In the genomic region with DNA sequence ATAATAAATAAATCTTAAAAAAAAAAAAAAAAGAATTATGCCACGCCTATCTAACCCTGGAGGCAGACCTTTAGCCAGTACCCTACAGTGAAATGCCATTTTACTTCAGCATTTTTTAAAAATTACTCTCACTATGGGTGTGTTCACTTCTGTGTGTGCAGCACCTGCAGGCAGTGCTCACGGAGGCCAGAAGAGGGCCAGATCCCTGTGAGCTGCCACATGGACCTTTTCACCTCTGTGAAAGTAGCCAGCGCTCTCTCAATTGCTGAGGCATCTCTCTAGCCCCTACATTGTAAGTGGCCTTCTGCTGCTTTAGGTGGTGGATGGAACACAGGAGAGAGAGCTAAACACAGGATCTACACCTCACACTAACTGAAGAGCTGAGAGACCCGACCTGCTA, we compare ENCODE assay signal across 31 mouse cellular contexts. TPM values are rescaled to one million over a fixed set of nuclear protein-coding genes. Genes with fewer than 3 reads are reported as not detected.
DNase-seq lines count a peak whose midpoint lies in the region; ATAC-seq and TF ChIP-seq lines count a peak whose summit lies in the region.
"Had no signal": no experiment of that assay in that cellular context is flagged by ENCODE, and none has a peak within 500 bp of the region (broad histone marks: within the 10 kb centered on the region; RNA-seq: fewer than 3 reads in every experiment).

No protein-coding gene starts in this region.

- TF ChIP-seq POLR2A in heart, adult 2 months (IDR thresholded peaks at IDR 0.05; ENCODE audit: insufficient read depth, low read depth, low read length), result no peak
- TF ChIP-seq POLR2A in MEL (IDR thresholded peaks at IDR 0.05; ENCODE audit: control insufficient read depth in 1 of 2, insufficient read depth in 1 of 2, low read depth in 1 of 2, low read length in 2 of 2, poor library complexity in 1 of 2), result no peak

- peak; percentile 39; the same call in 1 of the 2 replicates for ATAC-seq in megakaryocyte progenitor cell, adult 5-6 weeks (replicated peaks; ENCODE audit: poor library complexity)

- H3K9ac ChIP-seq in heart, adult 2 months (ENCODE audit: low read depth, low read length), result no peak overlapping the region
- H3K9ac ChIP-seq in MEL (ENCODE audit: control insufficient read depth, low read depth, low read length, poor library complexity, severe bottlenecking), result no peak overlapping the region
- H3K9ac ChIP-seq: embryonic facial prominence, embryonic 15.5 days; forebrain, embryonic 12.5 days; heart, embryonic 13.5 days; hindbrain, embryonic 15.5 days; kidney, embryonic 15.5 days; liver, embryonic 15.5 days; lung, embryonic 15.5 days; midbrain, embryonic 12.5 days had no signal

- no peaks in the 10 kb centered on the region for H3K4me1 ChIP-seq in heart, adult 2 months (ENCODE audit: control insufficient read depth, insufficient read depth, low read length)
- H3K4me1 ChIP-seq in MEL (ENCODE audit: control insufficient read depth in 1 of 2, insufficient read depth in 2 of 2, low read length in 2 of 2), result peaks cover 3 to 10% of the 10 kb centered on the region in 2 experiments; a peak in 3 of 4 replicates
- H3K4me1 ChIP-seq: embryonic facial prominence, embryonic 10.5 days; embryonic facial prominence, embryonic 15.5 days; forebrain, embryonic 12.5 days; heart, embryonic 13.5 days; hindbrain, embryonic 15.5 days; kidney, embryonic 15.5 days; lung, embryonic 15.5 days; midbrain, embryonic 12.5 days had no signal

- no peak overlapping the region for H3K4me3 ChIP-seq in heart, adult 2 months
- H3K4me3 ChIP-seq in MEL (ENCODE audit: control insufficient read depth in 1 of 2, insufficient read depth in 1 of 2, low read depth in 2 of 2, low read length in 2 of 2), result no peak overlapping the region
- H3K4me3 ChIP-seq: embryonic facial prominence, embryonic 10.5 days; embryonic facial prominence, embryonic 15.5 days; forebrain, embryonic 12.5 days; heart, embryonic 13.5 days; hindbrain, embryonic 15.5 days; kidney, embryonic 15.5 days; liver, embryonic 15.5 days; lung, embryonic 15.5 days; midbrain, embryonic 12.5 days had no signal

- TF ChIP-seq CTCF in heart, adult 2 months (IDR thresholded peaks at IDR 0.05), result 0 out of 2 replicates have a peak, but pooled peaks have one; percentile 4
- peak; percentile 4 to 18 (median 14); a peak in 1 of 6 replicates for TF ChIP-seq CTCF in MEL (IDR thresholded peaks at IDR 0.05 in 2 of 3, conservative IDR thresholded peaks at IDR 0.05 in 1 of 3; ENCODE audit: control insufficient read depth in 1 of 3, insufficient read depth in 1 of 3, low read depth in 2 of 3, low read length in 3 of 3, poor library complexity in 1 of 3, severe bottlenecking in 1 of 3)

- no peak overlapping the region for H3K27ac ChIP-seq in heart, adult 2 months
- H3K27ac ChIP-seq in MEL (ENCODE audit: control insufficient read depth, low read depth, low read length), result no peak overlapping the region
- H3K27ac ChIP-seq: embryonic facial prominence, embryonic 10.5 days; embryonic facial prominence, embryonic 15.5 days; forebrain, embryonic 12.5 days; heart, embryonic 13.5 days; hindbrain, embryonic 15.5 days; kidney, embryonic 15.5 days; liver, embryonic 15.5 days; lung, embryonic 15.5 days; midbrain, embryonic 12.5 days had no signal

- TF ChIP-seq RAD21 in MEL (IDR thresholded peaks at IDR 0.05; ENCODE audit: low read depth, low read length), result no peak

- no peak for TF ChIP-seq EP300 in heart, adult 2 months (IDR thresholded peaks at IDR 0.05; ENCODE audit: insufficient read depth, low read depth, low read length)
- TF ChIP-seq EP300 in MEL (IDR thresholded peaks at IDR 0.05; ENCODE audit: low read depth in 1 of 2, low read length in 2 of 2), result no peak

- no peaks in the 10 kb centered on the region for H3K79me2 ChIP-seq in heart, adult 2 months (replicated peaks; ENCODE audit: control insufficient read depth, insufficient read depth, low read length)
- H3K79me2 ChIP-seq in MEL (ENCODE audit: control insufficient read depth, insufficient read depth, low read length, poor library complexity), result peaks cover under 1% of the 10 kb centered on the region; the same call in 1 of the 2 replicates

- no peaks in the 10 kb centered on the region for H3K9me3 ChIP-seq in MEL (replicated peaks; ENCODE audit: insufficient read depth, low read length)
- H3K9me3 ChIP-seq: embryonic facial prominence, embryonic 10.5 days; embryonic facial prominence, embryonic 15.5 days; forebrain, embryonic 12.5 days; heart, embryonic 13.5 days; hindbrain, embryonic 15.5 days; kidney, embryonic 15.5 days; liver, embryonic 15.5 days; lung, embryonic 15.5 days; midbrain, embryonic 12.5 days had no signal

- peaks cover 3% of the 10 kb centered on the region; the same call in 1 of the 2 replicates for H3K36me3 ChIP-seq in heart, adult 2 months (ENCODE audit: control insufficient read depth, insufficient read depth, low read length)
- H3K36me3 ChIP-seq in MEL (ENCODE audit: control insufficient read depth in 1 of 2, insufficient read depth in 2 of 2, low read length in 2 of 2), result peaks cover 15 to 54% of the 10 kb centered on the region in 2 experiments

- intact Hi-C loops in heart, adult 2 months (cut with DNase I), result no loop called here

- H3K27me3 ChIP-seq in heart, adult 2 months (ENCODE audit: control insufficient read depth, insufficient read depth, low read length), result no peaks in the 10 kb centered on the region
- no peaks in the 10 kb centered on the region for H3K27me3 ChIP-seq in MEL (ENCODE audit: control insufficient read depth in 1 of 2, insufficient read depth in 2 of 2, low read length in 2 of 2)
- H3K27me3 ChIP-seq: embryonic facial prominence, embryonic 15.5 days; forebrain, embryonic 12.5 days; heart, embryonic 13.5 days; hindbrain, embryonic 15.5 days; kidney, embryonic 15.5 days; liver, embryonic 15.5 days; lung, embryonic 15.5 days; midbrain, embryonic 12.5 days had no signal

- DNase-seq in heart, adult 2 months, result no peak
- no peak for DNase-seq in heart, adult 9 months (ENCODE audit: low spot score in 2 of 2)
- DNase-seq in 3T3-L1 (ENCODE audit: low read depth, low spot score) (peak; percentile 29), MEL (ENCODE audit: low read depth, low spot score) (no peak)
- no peak for DNase-seq in heart, adult 18-20 months
- no peak for DNase-seq in gastrocnemius, postnatal 4 days (ENCODE audit: low spot score in 2 of 2)
- no peak for DNase-seq in retina, embryonic 14.5 days (ENCODE audit: low spot score)
- DNase-seq: adrenal gland, postnatal 14 days; cerebellum, adult 18-20 months; cerebellum, postnatal 10 days; gastrocnemius, postnatal 14 days; heart, adult 11 months; heart, postnatal 10 days; kidney, adult 18-20 months; kidney, postnatal 36 days; layer of hippocampus, adult 9-11 months; liver; retina, postnatal 1 day; right cerebral cortex, postnatal 25 days; spleen, adult 18-20 months had no signal

- 97% methylated on average over 4 of the region's 4 CpGs for WGBS in heart, adult 2 months

TF ChIP-seq in MEL, 35 proteins besides CTCF, POLR2A, EP300 and RAD21:
- no peak for TF ChIP-seq ZNF384 (IDR thresholded peaks at IDR 0.05; ENCODE audit: low read depth, low read length)
- TF ChIP-seq USF1 (IDR thresholded peaks at IDR 0.05; ENCODE audit: low read depth, low read length), result no peak
- TF ChIP-seq MXI1 (IDR thresholded peaks at IDR 0.05; ENCODE audit: low read depth, low read length), result no peak
- TF ChIP-seq RCOR1 (IDR thresholded peaks at IDR 0.05; ENCODE audit: low read depth, low read length), result no peak
- TF ChIP-seq CHD2 (IDR thresholded peaks at IDR 0.05; ENCODE audit: low read length), result no peak
- TF ChIP-seq ETS1 (IDR thresholded peaks at IDR 0.05; ENCODE audit: low read depth, low read length), result no peak
TF ChIP-seq in MEL: peak in this region for 0.

RNA-seq across cellular contexts. Expression of gene Lsg1, which starts 17.2 kb away (rescaled TPM):
- total RNA-seq in heart, adult 2 months (2021), result 10 to 100 TPM; 19.6 to 21.2 TPM
- 5.5 and 7.5 TPM in 2 replicates for polyA plus RNA-seq in heart, adult 2 months (2012; rRNA removed)
- total RNA-seq in MEL (2012; rRNA removed), result 55.2 and 58.8 TPM in 2 replicates
- 10 to 100 TPM in 1 of 2 experiments, not detected in 1; 84.4 TPM for polyA plus RNA-seq in MEL (2012; ENCODE audit: insufficient read depth in 1 of 2, insufficient read length in 2 of 2, low read depth in 1 of 2, low replicate concordance in 2 of 2, missing spikeins in 1 of 2)
- 36.4 and 42.8 TPM in 2 replicates for total RNA-seq in megakaryocyte progenitor cell, adult 5-6 weeks (2015)
- total RNA-seq in megakaryocyte progenitor cell, adult 5-6 weeks (2017), result 69.8 and 74.7 TPM in 2 replicates
- 10 to 100 TPM; 19.5 to 23.4 TPM for total RNA-seq in heart, adult 18-20 months (2021)
- 10 to 100 TPM; 24.3 to 31.4 TPM for total RNA-seq in gastrocnemius, postnatal 4 days (2021)

RNA-seq across cellular contexts. Expression of gene Tmem44, which starts 19.5 kb away (rescaled TPM):
- total RNA-seq in heart, adult 2 months (2021), result 1 to 10 TPM; 4.4 to 5.8 TPM
- 9.8 and 12.0 TPM in 2 replicates for polyA plus RNA-seq in heart, adult 2 months (2012; rRNA removed)
- 0.46 and 0.50 TPM in 2 replicates for total RNA-seq in MEL (2012; rRNA removed)
- polyA plus RNA-seq in MEL (2012; ENCODE audit: insufficient read depth in 1 of 2, insufficient read length in 2 of 2, low read depth in 1 of 2, low replicate concordance in 2 of 2, missing spikeins in 1 of 2), result 1 to 10 TPM in 1 of 2 experiments, not detected in 1; 1.4 TPM
- total RNA-seq in megakaryocyte progenitor cell, adult 5-6 weeks (2015), result 0.27 TPM in 1 of 2 replicates, not detected in the other
- 0.12 and 0.51 TPM in 2 replicates for total RNA-seq in megakaryocyte progenitor cell, adult 5-6 weeks (2017)
- total RNA-seq in heart, adult 18-20 months (2021), result 1 to 10 TPM; 3.8 to 4.4 TPM
- 10 to 100 TPM in 1 of 2 experiments, 1 to 10 TPM in 1; 9.7 to 11.2 TPM for total RNA-seq in gastrocnemius, postnatal 4 days (2021)
- total RNA-seq: monocyte, adult 5-6 weeks had no signal

RNA-seq across cellular contexts. Expression of gene Fam43a, which starts 29.4 kb away (rescaled TPM):
- 10 to 100 TPM; 20.7 to 22.6 TPM for total RNA-seq in heart, adult 2 months (2021)
- 23.9 and 27.1 TPM in 2 replicates for polyA plus RNA-seq in heart, adult 2 months (2012; rRNA removed)
- 0.08 and 0.20 TPM in 2 replicates for total RNA-seq in MEL (2012; rRNA removed)
- polyA plus RNA-seq in MEL (2012; ENCODE audit: insufficient read depth in 1 of 2, insufficient read length in 2 of 2, low read depth in 1 of 2, low replicate concordance in 2 of 2, missing spikeins in 1 of 2), result under 1 TPM in 1 of 2 experiments, not detected in 1; 0.68 TPM
- total RNA-seq in megakaryocyte progenitor cell, adult 5-6 weeks (2015), result 5.5 and 6.5 TPM in 2 replicates
- 8.8 and 11.2 TPM in 2 replicates for total RNA-seq in megakaryocyte progenitor cell, adult 5-6 weeks (2017)
- 10 to 100 TPM; 18.8 to 20.9 TPM for total RNA-seq in heart, adult 18-20 months (2021)
- 10 to 100 TPM; 24.1 to 29.6 TPM for total RNA-seq in gastrocnemius, postnatal 4 days (2021)
